Mouse (Mus musculus): ENCODE measurements around the gene Umps. TPM values are rescaled to one million over a fixed set of nuclear protein-coding genes. Genes with fewer than 3 reads are reported as not detected.

The Umps gene
- total and polyA plus RNA-seq, 2 experiments from 2014 or later = 24.7 to 28.3 TPM

GRCm38 (mm10) chr16:33923758-33924157, 43.1 kb downstream of the Umps start:
- Histone ChIP-seq H3K27ac (ENCODE audit: low read depth, low read length) (no peak overlapping the region), H3K9ac (no peak overlapping the region), H3K27me3 (ENCODE audit: insufficient read depth, low read length) (no peaks in the 10 kb centered on the region; the same call in 1 of the 2 replicates), H3K36me3 (ENCODE audit: insufficient read depth) (no peaks in the 10 kb centered on the region), H3K4me3 (ENCODE audit: low read depth, low read length) (no peak overlapping the region), H3K4me1 (ENCODE audit: insufficient read depth) (no peaks in the 10 kb centered on the region), H3K9me3 (ENCODE audit: low read length) (no peaks in the 10 kb centered on the region), H3K4me2 (ENCODE audit: low read depth) (no peak overlapping the region)
- no peak for TF ChIP-seq CTCF (IDR thresholded peaks at IDR 0.05; ENCODE audit: low read depth)
- ATAC-seq (no peak), DNase-seq (no peak)
- WGBS = 93% methylated on average over 8 of the region's 8 CpGs

DNA sequence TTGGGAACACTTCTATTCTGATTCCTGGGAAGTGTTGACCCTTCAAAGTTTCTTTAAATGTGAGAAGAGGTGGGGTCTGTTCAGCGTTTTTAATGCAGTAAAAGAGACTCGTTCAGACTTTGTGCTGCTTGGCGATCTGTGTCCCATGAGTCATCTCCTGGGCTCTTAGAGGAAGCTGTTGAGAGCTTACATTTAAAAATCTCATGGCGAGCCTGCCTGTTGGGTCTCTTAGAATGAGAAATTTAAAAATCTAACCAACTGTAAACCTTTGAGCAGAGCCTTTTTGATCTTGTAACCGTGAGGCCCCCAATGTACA, 43.9 kb downstream of the Umps start:
- DNase-seq (no peak), ATAC-seq (no peak)
- no peak for TF ChIP-seq CTCF (IDR thresholded peaks at IDR 0.05; ENCODE audit: low read depth)
- Histone ChIP-seq H3K4me3 (ENCODE audit: low read depth, low read length) (no peak overlapping the region), H3K27me3 (ENCODE audit: insufficient read depth, low read length) (no peaks in the 10 kb centered on the region; the same call in 1 of the 2 replicates), H3K4me2 (ENCODE audit: low read depth) (no peak overlapping the region), H3K9ac (no peak overlapping the region), H3K4me1 (ENCODE audit: insufficient read depth) (no peaks in the 10 kb centered on the region), H3K27ac (ENCODE audit: low read depth, low read length) (no peak overlapping the region), H3K36me3 (ENCODE audit: insufficient read depth) (no peaks in the 10 kb centered on the region), H3K9me3 (ENCODE audit: low read length) (no peaks in the 10 kb centered on the region)
- 51% methylated on average over 5 of the region's 5 CpGs for WGBS

- DNase-seq (no peak), ATAC-seq (no peak)
- Histone ChIP-seq H3K27ac (ENCODE audit: low read depth, low read length) (no peak overlapping the region), H3K36me3 (ENCODE audit: insufficient read depth) (no peaks in the 10 kb centered on the region), H3K27me3 (ENCODE audit: insufficient read depth, low read length) (no peaks in the 10 kb centered on the region; the same call in 1 of the 2 replicates), H3K4me1 (ENCODE audit: insufficient read depth) (no peaks in the 10 kb centered on the region), H3K9ac (no peak overlapping the region), H3K4me2 (ENCODE audit: low read depth) (no peak overlapping the region), H3K4me3 (ENCODE audit: low read depth, low read length) (no peak overlapping the region), H3K9me3 (ENCODE audit: low read length) (no peaks in the 10 kb centered on the region)
- TF ChIP-seq CTCF (IDR thresholded peaks at IDR 0.05; ENCODE audit: low read depth) = no peak
- 56% methylated on average over 18 of the region's 18 CpGs for WGBS
These were observed 44.5 kb downstream of the Umps start for GRCm38 (mm10) chr16:33922111-33923000.

GRCm38 (mm10) chr16:33921514-33921913, 45.3 kb downstream of the Umps start:
- Histone ChIP-seq H3K4me1 (ENCODE audit: insufficient read depth) (no peaks in the 10 kb centered on the region), H3K4me2 (ENCODE audit: low read depth) (no peak overlapping the region), H3K27ac (ENCODE audit: low read depth, low read length) (no peak overlapping the region), H3K4me3 (ENCODE audit: low read depth, low read length) (no peak overlapping the region), H3K9ac (no peak overlapping the region), H3K27me3 (ENCODE audit: insufficient read depth, low read length) (no peaks in the 10 kb centered on the region; the same call in 1 of the 2 replicates), H3K9me3 (ENCODE audit: low read length) (no peaks in the 10 kb centered on the region), H3K36me3 (ENCODE audit: insufficient read depth) (no peaks in the 10 kb centered on the region)
- 87% methylated on average over 5 of the region's 5 CpGs for WGBS
- no peak for ATAC-seq
- DNase-seq = no peak
- TF ChIP-seq CTCF (IDR thresholded peaks at IDR 0.05; ENCODE audit: low read depth) = no peak

GRCm38 (mm10) chr16:33917926-33918325, 48.9 kb downstream of the Umps start:
- H3K36me3 ChIP-seq (ENCODE audit: insufficient read depth) = no peaks in the 10 kb centered on the region
- H3K4me3 ChIP-seq (ENCODE audit: low read depth, low read length) = no peak overlapping the region
- no peak overlapping the region for H3K9ac ChIP-seq
- ATAC-seq (no peak), DNase-seq (no peak)
- H3K27me3 ChIP-seq (ENCODE audit: insufficient read depth, low read length) = no peaks in the 10 kb centered on the region; the same call in 1 of the 2 replicates
- no peak for TF ChIP-seq CTCF (IDR thresholded peaks at IDR 0.05; ENCODE audit: low read depth)
- H3K4me2 ChIP-seq (ENCODE audit: low read depth) = no peak overlapping the region
- H3K27ac ChIP-seq (ENCODE audit: low read depth, low read length) = no peak overlapping the region
- H3K4me1 ChIP-seq (ENCODE audit: insufficient read depth) = no peaks in the 10 kb centered on the region
- WGBS = 90% methylated on average over 5 of the region's 5 CpGs
- H3K9me3 ChIP-seq (ENCODE audit: low read length) = no peaks in the 10 kb centered on the region

DNA sequence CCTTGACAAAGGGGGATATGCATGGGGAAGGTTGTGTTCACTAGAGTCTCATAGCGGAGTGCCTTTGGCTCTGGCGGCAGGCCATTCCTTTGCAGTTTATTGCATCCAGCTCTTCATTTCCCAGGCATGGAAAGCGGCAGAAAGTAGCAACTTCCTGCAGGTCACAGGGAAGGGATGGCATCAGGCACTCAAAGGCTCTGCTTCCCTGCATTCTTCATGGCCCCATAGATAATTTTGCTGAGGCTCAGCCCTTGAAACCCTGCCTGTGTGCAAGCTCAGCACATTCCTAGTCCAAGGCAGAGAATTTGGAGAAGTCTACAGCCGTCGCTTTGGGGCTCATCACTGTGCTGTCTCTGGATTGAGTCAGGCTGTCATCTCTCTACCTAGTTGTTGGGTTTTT, 49.4 kb downstream of the Umps start:
- Histone ChIP-seq H3K4me2 (ENCODE audit: low read depth) (no peak overlapping the region), H3K27ac (ENCODE audit: low read depth, low read length) (no peak overlapping the region), H3K27me3 (ENCODE audit: insufficient read depth, low read length) (no peaks in the 10 kb centered on the region; the same call in 1 of the 2 replicates), H3K36me3 (ENCODE audit: insufficient read depth) (no peaks in the 10 kb centered on the region), H3K9ac (no peak overlapping the region), H3K9me3 (ENCODE audit: low read length) (no peaks in the 10 kb centered on the region), H3K4me1 (ENCODE audit: insufficient read depth) (no peaks in the 10 kb centered on the region), H3K4me3 (ENCODE audit: low read depth, low read length) (no peak overlapping the region)
- no peak for TF ChIP-seq CTCF (IDR thresholded peaks at IDR 0.05; ENCODE audit: low read depth)
- 57% methylated on average over 5 of the region's 5 CpGs for WGBS
- DNase-seq (no peak), ATAC-seq (no peak)

- H3K27me3 ChIP-seq (ENCODE audit: insufficient read depth, low read length) = no peaks in the 10 kb centered on the region; the same call in 1 of the 2 replicates
- H3K4me1 ChIP-seq (ENCODE audit: insufficient read depth) = no peaks in the 10 kb centered on the region
- no peak overlapping the region for H3K9ac ChIP-seq
- DNase-seq (peak; percentile 41), ATAC-seq (peak; percentile 87)
- 44% methylated on average over 12 of the region's 12 CpGs for WGBS
- H3K4me3 ChIP-seq (ENCODE audit: low read depth, low read length) = no peak overlapping the region
- no peak overlapping the region for H3K4me2 ChIP-seq (ENCODE audit: low read depth)
- no peaks in the 10 kb centered on the region for H3K9me3 ChIP-seq (ENCODE audit: low read length)
- H3K36me3 ChIP-seq (ENCODE audit: insufficient read depth) = no peaks in the 10 kb centered on the region
- no peak for TF ChIP-seq CTCF (IDR thresholded peaks at IDR 0.05; ENCODE audit: low read depth)
- 0 out of 2 replicates have a peak overlapping the region, but pooled peaks have one; percentile 40 for H3K27ac ChIP-seq (ENCODE audit: low read depth, low read length)
These were observed 50.2 kb downstream of the Umps start for GRCm38 (mm10) chr16:33916473-33917251.

Data from forebrain, postnatal 0 days (tissue).